Mouse (Mus musculus) cerebellum, postnatal 4 days (tissue): ENCODE measurements around the gene Tgif1.

Experiments
- DNase-seq, 2 experiments: peaks; one replicate each; pipeline ENCODE4 v3.0.0; 2022; ENCODE audit warnings: low spot score in 2 of 2, mixed read lengths in 1 of 2

The Tgif1 gene

DNA sequence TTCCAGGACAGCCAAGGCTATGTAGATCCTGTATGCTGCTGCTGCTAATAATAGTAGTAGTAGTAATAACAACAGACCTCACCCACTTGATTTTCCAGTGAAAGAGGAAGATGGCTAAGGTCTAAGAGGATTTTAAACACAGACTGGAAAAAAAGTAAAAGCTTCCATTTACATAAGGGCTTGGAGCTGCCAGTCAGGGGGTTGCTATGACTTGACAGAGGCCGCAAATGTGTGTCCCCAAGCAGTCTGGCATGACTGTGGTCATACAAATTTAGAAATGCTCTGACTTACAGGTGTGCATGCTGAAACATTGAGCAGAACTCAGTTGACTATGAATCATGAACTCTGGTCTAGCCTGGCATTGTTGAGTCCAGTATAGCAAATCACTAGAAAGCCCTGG, 45.5 kb downstream of the Tgif1 start:
- no peak for DNase-seq

DNA sequence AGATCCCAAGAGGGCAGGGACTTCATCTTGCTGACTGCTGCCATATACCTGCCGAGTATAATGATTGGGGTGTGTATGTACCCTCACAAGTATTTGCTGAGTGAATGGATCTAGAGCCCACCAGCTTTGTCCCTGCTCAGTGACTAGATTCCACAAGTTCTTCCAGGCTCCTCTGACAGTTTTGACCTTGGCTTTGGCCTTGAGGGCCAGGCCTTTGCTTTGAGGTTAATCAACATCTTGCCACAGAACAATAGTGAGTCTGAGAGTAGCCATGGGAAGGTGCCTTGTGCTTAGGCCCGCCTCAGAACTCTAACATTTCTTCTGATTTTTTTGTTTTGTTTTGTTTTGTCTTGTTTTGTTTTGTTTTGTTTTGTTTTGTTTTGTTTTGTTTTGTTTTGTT, 46.7 kb downstream of the Tgif1 start:
- DNase-seq: no peak

DNA sequence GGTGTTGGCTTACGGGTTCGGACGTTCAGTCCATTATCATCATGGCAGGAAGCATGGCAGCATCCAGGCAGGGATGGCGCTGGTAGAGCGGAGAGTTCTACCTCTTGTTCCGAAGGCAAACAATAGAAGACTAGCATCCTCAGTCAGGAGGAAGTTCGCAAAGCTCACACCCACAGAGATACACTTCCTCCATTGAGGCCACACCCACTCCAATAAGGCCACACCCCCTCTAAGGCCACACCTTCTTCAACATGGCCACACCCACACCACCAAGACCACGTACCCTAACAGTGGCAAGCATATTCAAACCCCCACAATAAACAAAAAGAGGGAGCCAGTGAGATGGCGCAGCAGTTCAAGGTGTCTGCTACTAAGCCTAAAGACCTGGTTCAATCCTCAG, 47.5 kb downstream of the Tgif1 start:
- no peak for DNase-seq

DNA sequence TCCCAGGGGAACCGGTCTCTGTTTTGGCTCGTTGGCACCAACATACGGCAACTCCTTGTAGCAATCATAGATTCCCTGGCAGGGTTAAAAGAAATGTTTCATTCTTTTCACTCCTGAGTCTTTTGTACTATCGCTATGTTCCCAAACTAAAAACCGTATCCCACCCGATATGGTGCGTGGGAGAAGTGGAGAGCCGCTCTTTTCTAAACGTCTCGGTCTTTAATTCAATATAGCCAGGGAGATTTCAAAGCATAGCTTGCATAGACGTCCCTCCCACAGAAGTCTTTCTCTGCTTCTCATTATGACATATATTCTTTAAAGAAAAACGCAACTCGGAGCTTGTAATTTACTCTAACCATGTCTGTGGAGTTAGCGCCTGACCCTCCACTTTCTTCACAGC, 51.3 kb downstream of the Tgif1 start:
- no peak for DNase-seq

DNA sequence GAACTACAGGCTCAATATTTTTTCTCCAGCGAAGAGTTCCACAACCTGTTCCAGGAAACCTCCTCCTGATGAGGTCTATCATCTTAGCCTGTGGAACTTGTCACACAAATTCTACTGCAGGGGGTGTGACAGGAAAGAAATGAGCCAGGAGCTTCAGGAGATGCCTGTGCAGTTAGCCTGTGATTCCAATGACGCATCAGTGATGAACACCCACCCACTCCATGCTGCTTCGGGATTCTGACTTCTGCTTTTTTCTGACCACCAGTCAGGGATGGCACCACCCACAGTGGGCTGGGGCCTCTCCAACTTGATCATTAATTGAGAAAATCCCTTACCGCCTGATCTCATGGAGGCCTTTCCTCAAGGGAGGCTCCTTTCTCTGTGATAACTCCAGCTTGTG, 54.1 kb downstream of the Tgif1 start:
- no peak for DNase-seq

DNA sequence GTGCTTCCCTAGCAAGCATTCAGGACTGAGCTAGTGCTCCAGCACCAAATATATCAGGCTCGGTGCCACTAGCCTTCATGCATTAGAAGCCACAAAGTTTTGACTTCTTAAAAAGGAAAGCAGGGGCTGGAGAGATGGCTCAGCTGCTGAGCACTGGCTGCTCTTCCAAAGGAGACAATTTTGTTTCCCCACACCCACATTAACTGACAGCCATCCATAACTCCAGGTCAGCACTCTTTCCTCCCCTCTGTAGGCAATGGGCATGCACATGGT, 55.6 kb downstream of the Tgif1 start:
- no peak for DNase-seq

DNA sequence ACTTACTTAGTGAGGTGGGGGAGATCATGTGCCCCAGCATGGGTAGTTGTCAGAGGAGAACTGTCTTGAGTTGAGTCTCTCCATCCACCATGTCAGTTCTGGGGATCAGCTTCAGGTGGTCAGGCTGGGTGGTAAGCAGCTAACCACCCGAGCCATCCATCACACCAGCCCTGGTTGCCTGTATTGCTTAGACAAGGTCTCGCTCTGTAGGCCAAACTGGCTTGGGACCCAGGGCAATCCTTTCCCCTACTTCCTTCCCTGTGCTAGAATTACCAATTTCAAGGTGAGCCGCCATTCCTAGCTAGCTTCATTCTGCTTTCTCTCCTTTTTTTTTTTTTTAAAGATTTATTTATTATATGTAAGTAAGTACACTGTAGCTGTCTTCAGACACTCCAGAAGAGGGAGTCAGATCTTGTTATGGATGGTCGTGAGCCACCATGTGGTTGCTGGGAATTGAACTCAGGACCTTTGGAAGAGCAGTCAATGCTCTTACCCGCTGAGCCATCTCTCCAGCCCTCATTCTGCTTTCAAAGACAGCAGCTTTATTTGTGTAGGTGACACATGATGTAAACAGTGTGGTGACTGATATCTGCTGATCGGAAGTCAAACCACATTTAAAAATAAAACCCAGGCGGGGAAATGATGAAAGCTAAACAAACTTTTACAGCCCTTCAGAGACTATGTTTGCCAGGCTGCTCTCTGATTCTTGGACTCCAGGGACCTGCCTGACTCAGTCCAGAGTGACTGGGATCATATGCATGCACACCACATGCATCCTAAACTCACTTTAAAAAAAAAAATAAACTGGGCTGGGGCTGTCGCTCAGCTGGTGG, 56.2 kb downstream of the Tgif1 start:
- no peak for DNase-seq

DNA sequence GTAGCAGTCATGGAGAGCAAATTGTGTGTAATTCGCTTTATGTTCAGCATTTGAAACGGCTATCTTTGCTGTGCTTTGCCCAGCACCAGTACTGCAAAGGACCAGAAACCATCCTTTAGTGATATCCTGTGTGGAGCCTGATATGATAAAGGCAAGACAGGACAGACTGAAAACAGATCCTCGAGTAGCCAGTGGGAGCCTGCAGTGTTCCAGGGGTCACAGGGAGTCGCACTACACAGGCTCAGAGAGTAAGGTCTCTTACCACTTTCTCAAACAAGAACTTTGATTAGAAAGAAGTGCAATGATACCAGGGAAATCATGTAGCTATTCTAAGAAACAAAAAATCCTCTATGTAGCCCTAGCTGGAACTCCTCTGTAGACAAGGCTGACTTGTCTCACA, 58.1 kb downstream of the Tgif1 start:
- no peak for DNase-seq

DNA sequence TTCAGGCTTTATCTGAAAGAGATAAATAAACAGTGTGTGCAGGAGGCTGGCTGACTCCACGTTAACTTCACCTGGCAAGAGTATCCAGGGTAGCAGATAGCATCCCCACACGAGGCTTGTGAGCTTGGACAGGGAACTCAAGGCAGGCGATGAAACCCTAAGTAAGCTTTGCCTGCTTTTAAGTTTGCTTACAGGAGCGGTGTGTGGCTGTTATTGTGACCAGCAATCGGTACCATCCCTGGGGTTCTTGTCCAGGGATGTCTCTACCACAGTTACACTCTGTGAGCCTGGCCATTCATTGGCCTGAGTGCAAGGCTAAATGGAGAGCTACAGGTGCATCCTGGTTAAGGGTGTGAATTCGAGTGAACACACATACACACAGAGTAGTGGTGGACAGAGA, 58.6 kb downstream of the Tgif1 start:
- no peak for DNase-seq

DNA sequence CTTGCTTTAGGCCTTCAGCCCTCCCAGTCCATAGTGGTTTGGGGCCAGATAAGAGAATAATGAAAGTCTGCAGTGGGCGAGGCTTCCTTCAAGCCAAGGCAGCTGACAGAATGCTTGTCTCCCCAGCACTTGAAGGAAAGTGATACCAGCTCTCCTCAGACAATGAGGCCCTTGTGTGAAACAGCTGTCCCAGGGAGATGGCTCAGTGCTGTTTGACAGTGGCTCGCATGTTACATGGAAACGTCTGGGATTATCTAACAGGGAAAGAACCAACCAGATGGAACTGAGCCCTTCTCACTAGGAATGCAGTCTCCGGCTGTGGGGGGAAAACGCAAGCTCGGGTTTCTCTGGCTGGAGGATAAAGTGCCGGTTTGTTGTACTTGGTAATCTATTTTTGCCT, 59.1 kb downstream of the Tgif1 start:
- peak in 1 of 2 experiments; percentile 9 for DNase-seq
